Mouse (Mus musculus) thymus, postnatal 4 days (tissue): ENCODE results near the gene Myoz1.
"Not testable (repeated sequence)": the region's sequence is repeated elsewhere in the genome, so short reads cannot be mapped to it uniquely, and the experiment has no call there.

ENCODE experiments used
- DNase-seq: peaks from one replicate; pipeline ENCODE4 v3.0.0; 2021

Myoz1 gene

DNA sequence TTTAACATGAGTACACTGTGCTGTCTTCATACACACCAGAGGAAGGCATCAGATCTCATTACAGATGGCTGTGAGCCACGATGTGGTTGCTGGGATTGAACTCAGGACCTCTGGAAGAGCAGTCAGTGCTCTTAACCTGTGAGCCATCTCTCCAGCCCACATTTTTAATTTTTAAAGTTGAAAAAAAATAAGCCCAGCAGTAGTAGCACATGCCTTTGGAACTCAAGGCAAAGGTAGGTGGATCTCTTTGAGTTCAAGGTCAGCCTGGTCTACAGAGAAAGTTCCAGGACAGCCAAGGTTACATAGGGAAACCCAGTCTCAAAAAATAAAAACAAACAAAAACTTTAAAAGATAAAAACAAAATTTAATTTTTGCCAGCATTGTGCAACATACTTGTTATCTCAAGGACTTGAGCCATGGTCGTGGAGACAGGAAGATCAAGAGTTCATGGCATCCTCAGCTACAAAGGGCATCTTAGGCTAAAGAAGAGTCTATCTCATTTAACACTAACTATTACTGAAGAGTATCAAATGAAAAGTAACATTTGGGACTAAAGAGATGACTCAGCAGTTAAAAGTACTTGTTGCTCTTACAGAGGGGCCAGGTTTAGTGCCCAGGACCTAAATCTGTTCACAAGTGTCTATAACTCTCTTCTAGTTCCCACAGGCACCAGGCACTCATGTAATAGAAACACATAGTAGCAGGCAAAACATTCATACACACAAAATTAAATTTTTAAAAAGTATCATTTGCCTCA lies 18.3 kb downstream of the Myoz1 start:
- no peak for DNase-seq

DNA sequence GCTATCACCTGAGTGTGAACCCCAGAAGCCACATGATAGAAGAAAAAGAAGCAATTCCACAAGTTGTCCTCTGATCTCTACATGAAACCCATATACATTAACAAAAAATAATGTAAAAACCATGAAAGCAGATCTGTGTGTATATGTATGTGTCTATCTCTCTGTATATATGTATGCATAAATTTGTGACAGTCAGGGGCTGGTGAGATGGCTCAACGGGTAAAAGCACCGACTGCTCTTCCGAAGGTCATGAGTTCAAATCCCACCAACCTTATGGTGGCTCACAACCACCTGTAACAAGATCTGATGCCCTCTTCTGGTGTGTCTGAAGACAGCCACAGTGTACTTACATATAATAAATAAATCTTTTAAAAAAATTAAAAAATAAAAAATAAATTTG lies 19.4 kb downstream of the Myoz1 start:
- not testable (repeated sequence) for DNase-seq

DNA sequence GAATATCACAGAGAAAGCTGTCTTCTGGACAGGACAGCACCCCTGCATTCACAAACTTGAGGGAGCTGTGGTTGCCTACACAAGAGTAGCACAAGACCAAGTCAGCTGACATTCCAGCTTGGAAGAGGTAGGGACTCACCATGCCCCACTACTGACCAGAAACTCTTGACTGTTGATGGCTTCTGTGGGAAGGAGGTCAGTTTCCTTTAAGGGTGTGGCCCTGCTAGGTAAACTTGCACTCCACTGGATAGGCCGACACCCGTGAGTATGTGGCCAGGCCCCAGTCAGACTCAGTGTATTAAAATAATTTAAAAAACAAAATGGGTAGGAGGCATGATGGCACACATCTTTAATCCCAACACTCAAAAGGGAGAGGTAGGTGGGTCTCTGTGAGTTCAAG lies 20.8 kb downstream of the Myoz1 start:
- no peak for DNase-seq

DNA sequence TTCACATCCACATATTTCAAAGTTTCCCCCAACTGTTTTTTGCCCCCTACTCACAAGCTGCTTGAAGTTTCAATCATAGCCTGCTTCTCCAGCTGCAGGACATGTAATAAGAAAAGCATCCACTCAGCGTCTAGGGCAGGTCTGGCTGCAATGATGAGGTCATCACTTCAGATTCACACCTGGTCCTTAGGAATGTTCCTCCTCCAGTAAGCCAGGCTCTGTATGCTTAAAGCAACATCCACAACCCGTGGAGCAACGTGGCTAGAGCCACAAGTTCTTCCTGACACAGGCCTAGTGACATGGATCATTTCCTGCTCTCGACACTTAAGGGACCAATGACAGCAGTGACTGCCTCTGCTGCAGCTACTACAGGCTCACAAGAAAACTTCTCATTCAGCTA lies 25.1 kb downstream of the Myoz1 start:
- no peak for DNase-seq

DNA sequence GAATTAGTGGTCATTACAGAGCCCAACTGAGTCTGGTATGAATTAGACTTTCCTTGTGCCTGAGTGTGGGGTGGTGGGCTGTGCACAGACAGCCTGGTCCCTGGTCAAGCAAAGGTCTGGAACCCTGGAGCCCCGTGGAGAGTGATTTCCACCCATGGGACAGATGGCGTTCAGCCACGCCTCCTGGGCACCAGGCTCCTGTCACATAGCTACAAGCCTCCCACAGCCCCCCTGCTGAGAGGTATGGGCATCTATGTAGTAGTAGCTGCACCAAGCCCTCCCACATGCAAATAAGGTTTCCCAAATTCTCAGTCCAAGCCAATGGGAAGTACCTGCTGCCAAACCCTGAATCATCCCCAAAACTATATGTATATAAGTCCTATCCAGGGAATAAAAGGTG lies 29.4 kb downstream of the Myoz1 start:
- no peak for DNase-seq

DNA sequence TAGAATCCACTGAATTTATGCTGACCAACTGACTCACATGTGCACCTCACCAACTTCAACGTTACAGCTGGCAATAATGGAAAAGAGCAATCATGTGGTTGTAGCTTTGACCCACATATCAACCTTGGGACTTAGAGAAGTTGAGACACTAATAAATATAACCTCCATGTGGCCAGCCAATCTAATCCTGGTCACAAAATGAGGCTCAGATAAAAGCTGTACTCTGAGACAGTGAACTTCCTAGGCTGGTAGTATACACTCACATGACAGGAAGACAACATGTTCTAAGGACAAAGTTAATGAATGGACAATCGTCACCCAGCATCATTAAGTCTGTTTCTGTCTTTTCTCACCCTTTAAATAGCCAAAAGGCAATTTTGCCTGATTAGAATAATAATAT lies 29.9 kb downstream of the Myoz1 start:
- DNase-seq, result no peak

DNA sequence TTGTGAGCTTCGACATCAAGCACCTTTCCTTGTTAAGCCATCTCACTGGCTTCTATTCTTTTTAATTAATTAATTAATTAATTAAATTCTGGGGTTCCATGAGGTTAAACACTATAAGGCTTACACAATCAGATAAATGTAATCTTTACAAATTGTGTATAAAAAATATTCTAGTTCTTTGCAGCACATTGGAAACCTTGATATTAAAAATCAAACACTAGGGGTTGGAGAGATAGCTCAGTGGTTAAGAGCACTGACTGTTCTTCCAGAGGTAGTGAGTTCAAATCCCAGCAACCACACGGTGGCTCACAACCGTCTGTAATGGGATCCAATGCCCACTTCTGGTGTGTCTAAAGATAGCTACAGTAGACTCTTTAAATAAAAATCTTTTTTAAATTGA lies 33.4 kb downstream of the Myoz1 start:
- DNase-seq, result no peak

DNA sequence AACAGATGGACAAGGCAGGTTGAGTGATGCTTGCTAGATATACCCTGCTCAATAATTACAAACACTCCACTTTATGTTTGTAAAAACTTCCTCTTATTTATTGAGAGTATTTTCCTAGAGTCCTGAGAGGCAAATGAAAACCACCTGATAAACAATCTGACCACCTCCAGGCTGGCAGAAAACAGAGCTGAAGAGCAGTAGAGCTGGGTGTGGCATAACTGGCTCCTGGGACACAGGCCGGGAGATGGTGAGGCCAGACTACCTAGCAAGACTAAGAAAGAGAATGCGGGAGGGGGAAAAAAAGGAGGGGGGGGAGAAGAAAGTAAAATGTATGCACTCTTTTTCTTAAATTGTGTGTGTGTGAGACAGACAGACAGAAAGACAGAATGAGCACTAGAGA lies 33.9 kb downstream of the Myoz1 start:
- no peak for DNase-seq

DNA sequence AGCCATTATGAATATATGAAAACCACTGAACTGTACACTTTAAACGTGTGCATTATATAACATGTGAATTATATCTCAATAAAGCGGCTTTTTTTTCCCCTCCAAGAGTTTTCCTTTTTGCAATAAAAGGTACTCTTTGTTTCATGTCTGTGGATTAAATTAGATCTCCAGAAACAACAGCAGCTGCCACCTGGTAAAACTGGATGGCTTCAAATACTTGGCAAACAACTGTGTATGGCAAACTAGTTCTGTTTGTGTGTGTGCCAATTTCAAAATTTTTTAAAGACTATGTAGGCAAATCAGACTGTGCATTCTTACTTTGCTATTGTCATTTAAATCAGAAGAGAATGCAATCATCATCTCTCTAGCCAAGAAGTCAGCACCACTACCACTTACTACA lies 34.4 kb downstream of the Myoz1 start:
- no peak for DNase-seq

DNA sequence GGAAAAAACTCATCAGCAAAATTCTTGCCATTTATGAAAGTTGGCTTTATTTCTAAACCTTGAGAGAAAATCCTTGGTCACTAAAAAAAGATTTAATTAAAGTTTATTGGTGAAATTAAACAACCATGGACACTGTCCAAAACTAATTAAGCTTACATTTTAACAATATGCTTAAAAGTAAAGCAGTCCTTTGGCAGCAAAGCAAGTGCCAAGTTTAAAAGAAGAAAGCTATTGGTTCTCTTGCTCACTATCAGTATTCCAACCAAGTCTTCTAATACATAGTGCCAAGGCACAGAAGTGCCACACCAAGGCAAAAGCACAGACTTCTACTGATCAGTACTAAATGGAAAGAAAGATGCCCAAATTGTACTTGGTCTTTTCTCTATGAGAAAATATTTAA lies 37.2 kb downstream of the Myoz1 start:
- no peak for DNase-seq

DNA sequence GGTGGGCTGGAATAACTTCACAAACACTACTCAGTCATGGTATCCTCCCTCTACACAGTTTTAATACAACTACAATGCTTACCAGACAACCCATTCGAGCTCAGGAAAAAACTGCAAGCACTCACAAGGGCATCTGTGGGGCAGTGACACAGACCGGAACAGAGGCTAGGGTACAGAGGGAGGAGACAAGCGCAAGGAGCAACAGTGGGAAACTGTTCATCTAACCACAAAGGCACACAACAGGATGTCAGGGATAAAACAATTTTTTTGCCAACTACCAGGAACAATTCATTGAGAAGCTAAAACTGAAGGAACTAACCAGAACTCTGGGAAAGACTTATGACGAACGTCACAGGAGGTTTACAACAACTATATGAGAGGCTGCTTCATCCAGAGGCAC lies 38.1 kb downstream of the Myoz1 start:
- no peak for DNase-seq

DNA sequence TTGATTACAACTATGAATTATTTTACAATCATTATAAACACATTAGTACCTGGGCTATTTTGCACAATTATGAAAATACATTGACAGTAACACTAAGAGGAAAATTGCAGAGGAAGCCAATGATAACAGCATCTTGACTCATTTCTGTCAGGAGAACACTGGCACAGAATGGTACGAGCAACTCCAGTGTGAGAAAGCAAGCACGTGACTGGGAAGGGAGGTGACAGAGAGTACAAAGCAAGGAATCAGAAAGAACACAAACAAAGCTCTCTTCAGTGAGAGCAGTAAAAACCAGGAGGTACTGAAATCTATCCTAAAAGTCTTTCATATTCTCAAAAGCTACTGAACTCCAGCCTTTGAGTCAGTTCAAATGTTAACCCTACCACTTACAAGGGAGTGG lies 39.9 kb downstream of the Myoz1 start:
- no peak for DNase-seq

DNA sequence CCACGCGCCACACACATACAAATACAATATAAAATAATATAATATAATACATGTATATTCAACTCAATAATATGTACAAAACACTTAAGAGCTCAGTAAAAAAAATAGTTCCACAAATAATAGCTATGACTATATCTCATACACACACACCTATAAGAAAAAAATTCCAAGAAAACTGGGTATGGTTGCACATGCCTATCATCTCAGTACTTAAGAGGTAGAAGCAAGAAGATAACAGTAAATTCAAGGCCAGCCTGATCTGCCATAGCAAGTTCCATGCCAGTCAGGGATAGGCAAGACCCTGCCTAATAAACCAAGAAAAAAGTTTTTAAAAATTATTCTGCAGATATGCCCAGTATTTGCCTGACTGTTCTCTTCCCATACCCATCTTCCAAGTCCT lies 41.3 kb downstream of the Myoz1 start:
- no peak for DNase-seq

DNA sequence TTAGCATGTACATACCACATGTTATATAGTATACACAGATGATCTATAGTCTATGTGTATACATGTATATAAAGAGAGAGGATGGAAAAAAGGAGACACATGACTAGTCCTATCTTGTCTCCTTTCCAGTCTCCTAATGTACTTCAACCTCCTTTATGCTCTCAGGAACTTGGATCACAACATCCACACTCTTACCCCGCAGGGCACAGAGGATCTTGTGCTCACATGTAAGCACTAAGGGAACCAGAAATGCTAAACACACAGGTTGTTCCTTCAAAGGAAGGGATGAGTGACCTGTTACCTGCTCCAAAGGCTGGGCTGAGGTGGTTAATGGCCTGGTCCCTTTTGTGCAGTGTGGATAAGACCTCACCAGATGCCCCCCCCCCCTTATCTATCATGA lies 43.5 kb downstream of the Myoz1 start:
- DNase-seq, result no peak

DNA sequence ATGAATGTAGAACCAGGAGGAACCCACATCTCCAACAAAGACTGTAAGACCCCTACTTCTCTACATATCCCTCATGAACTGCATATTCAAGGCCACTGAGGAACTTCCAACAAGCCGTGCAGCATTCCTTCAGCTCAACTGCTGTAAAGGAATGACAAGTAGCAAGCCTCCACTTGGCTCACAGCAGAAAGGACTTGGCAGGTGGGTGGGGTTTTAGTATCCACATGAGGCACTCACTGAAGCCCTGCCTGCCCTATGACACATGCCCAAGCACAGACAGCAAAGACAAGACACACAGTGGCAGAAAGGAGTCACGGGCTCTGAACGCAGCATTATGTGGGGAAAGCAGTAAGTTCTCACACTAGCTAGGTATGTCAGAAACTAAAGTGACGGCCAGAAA lies 46.2 kb downstream of the Myoz1 start:
- DNase-seq, result no peak

DNA sequence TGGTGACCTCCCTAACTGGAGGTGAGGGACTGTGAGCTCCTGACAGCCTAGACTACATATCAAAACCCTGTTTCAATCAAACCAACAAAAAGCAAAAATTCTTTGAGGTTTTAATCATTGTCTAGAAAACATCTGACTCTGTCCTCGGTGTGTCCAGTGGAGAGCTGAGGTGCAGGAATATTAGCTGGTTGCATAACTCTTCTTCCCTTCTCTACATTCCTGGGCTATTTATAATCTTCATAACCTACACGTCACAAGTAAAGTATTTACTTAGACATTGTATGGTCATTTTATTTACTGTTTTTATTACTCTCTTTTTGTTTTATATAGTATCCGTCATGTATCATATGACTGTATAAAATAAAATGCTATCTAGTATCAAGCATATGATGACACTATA lies 46.8 kb downstream of the Myoz1 start:
- no peak for DNase-seq

DNA sequence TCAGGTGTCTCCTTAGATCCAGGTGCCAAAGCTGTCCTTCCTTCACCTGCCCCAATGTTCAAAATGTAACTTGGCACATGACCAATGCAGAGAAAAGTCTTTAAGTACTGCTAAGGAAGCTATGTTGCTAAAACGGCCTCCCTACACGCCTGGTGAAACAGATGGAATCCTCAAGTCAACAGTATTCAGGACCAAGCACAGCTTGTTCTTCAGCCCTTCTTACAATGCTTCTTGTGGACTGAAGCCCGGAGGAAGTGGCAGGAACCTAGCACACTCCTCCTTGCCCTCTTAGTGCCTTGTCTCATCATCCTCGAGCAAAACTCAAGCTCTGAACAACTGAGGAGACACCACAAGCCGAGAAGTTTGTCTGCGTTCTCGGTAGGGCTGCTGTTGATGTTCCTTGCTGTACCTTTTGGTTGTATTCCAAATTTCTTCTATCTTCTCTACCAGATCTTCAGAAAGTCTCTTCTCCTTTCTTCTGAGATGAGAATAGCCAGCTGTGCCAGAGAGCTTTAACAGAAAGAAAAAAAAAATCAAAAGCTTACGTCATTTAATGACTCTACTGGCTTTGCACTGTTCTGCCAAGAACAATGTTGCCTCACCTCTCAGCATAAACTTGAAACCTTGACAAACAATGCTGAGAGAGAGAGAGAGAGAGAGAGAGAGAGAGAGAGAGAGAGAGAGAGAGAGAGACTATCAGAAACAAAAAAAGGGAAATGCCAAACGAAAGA lies 48.8 kb downstream of the Myoz1 start:
- DNase-seq, result no peak

DNA sequence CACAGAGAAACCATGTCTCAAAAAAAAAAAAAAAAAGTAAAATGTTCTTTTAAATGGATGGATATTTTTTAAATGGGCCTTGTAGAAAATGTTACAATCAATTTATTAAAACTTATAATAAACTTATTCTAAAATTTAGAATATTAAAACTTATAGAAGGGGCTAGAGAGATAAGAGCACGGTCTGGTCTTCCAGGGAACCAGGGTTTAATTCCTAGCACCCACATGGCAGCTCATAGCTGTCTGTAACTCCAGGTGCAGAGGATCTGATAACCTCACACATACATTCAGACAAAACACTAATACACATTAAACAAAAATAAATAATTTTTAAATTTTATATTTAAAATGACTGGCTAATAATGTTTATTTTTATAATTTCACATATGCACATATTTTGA lies 55.1 kb downstream of the Myoz1 start:
- DNase-seq, result no peak

DNA sequence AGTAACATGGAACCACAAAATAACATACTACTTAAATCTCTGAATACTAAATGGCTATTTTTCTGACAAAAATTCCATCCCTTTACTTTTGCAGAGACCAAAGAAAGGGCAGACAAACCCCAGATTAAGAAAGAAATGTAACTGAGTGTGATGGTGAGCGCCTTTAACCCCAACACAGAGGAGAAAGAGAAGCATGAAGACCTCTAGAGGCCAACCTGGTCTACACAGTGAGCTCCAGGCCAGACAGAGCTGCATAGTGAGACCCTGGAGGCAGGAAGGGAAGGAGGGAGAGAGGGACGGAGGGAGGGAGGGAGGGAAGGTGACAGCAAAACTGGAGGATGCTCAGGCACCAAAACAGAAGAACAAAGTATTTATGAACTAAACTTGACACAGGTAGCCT lies 56.1 kb downstream of the Myoz1 start:
- no peak for DNase-seq

DNA sequence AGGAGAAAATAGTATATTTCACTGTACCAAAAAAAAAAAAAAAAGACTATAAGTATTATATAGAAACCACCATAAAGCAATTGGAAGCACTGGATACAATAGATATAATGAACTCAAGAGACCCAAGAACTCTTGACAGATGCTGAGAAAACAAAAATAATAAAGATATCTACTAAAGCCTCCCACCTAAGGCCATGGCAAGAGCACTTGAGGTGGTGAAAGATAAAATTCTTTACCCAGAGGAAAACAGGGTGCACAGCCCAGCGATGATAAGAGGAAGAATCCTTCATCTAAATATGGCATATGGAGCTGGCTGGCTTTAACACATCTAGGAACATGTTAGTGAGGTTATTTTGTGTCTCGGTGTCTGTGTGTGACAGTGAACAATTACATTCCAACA lies 56.8 kb downstream of the Myoz1 start:
- no peak for DNase-seq
